Mouse (Mus musculus): Measurements from ENCODE around the gene Mfap4. TPM values are rescaled to one million over a fixed set of nuclear protein-coding genes. Genes with fewer than 3 reads are reported as not detected.

The Mfap4 gene
- total and polyA plus RNA-seq, 2 experiments from 2014 or later, result 39.1 to 54.5 TPM

- H3K27ac ChIP-seq (ENCODE audit: low read depth), result no peak overlapping the region
- 73% methylated on average over 3 of the region's 3 CpGs for WGBS
Measured at GRCm38 (mm10) chr11:61537362-61537761, 52.1 kb downstream of the Mfap4 start.

More at GRCm38 (mm10) chr11:61537362-61537761, 52.1 kb downstream of the Mfap4 start:
- TF ChIP-seq EP300 (IDR thresholded peaks at IDR 0.05; ENCODE audit: low read depth) (no peak), CTCF (IDR thresholded peaks at IDR 0.05; ENCODE audit: low read depth) (no peak)
- Histone ChIP-seq H3K27me3 (ENCODE audit: control insufficient read depth, insufficient read depth, low read length) (no peaks in the 10 kb centered on the region), H3K4me1 (ENCODE audit: control insufficient read depth, insufficient read depth) (peaks cover 12% of the 10 kb centered on the region), H3K9ac (replicated peaks; ENCODE audit: low read depth, low read length) (no peak overlapping the region), H3K4me3 (ENCODE audit: low read depth, low read length) (no peak overlapping the region), H3K4me2 (ENCODE audit: low read depth, low read length) (no peak overlapping the region), H3K36me3 (replicated peaks; ENCODE audit: control insufficient read depth, insufficient read depth, low read length) (peaks cover 17% of the 10 kb centered on the region), H3K9me3 (replicated peaks; ENCODE audit: control insufficient read depth, low read length) (no peaks in the 10 kb centered on the region)
- ATAC-seq (ENCODE audit: insufficient read depth, low read depth) (no peak), DNase-seq (ENCODE audit: low spot score) (no peak)

Other genes starting within 250 kb of the Mfap4 start
- 36.0 and 48.9 TPM in 2 replicates for gene Aldh3a2, start 218.0 kb upstream of the Mfap4 start, total RNA-seq (2014; rRNA removed; ENCODE audit: low replicate concordance)
- gene Aldh3a2, start 218.0 kb upstream of the Mfap4 start, polyA plus RNA-seq (2015; fragmentation: Nextera tagmentation; extraction: Ambion mirVana), result 28.6 and 29.1 TPM in 2 replicates
- gene Slc47a2, start 142.6 kb upstream of the Mfap4 start, total RNA-seq (2014; rRNA removed; ENCODE audit: low replicate concordance), result not detected in 2 replicates
- gene Slc47a2, start 142.6 kb upstream of the Mfap4 start, polyA plus RNA-seq (2015; fragmentation: Nextera tagmentation; extraction: Ambion mirVana), result 0.04 and 0.14 TPM in 2 replicates
- 34.7 and 49.4 TPM in 2 replicates for gene Slc47a1, start 107.1 kb upstream of the Mfap4 start, total RNA-seq (2014; rRNA removed; ENCODE audit: low replicate concordance)
- gene Slc47a1, start 107.1 kb upstream of the Mfap4 start, polyA plus RNA-seq (2015; fragmentation: Nextera tagmentation; extraction: Ambion mirVana), result 31.2 and 31.5 TPM in 2 replicates
- gene Rnf112, start 31.3 kb upstream of the Mfap4 start, total RNA-seq (2014; rRNA removed; ENCODE audit: low replicate concordance), result 0.38 and 0.39 TPM in 2 replicates
- 0.11 TPM in 1 of 2 replicates, not detected in the other for gene Rnf112, start 31.3 kb upstream of the Mfap4 start, polyA plus RNA-seq (2015; fragmentation: Nextera tagmentation; extraction: Ambion mirVana)
- gene Mapk7, start 9.0 kb downstream of the Mfap4 start, total RNA-seq (2014; rRNA removed; ENCODE audit: low replicate concordance), result 19.7 and 33.5 TPM in 2 replicates
- gene Mapk7, start 9.0 kb downstream of the Mfap4 start, polyA plus RNA-seq (2015; fragmentation: Nextera tagmentation; extraction: Ambion mirVana), result 12.0 and 12.5 TPM in 2 replicates
- gene B9d1, start 19.7 kb downstream of the Mfap4 start, total RNA-seq (2014; rRNA removed; ENCODE audit: low replicate concordance), result 11.6 and 34.6 TPM in 2 replicates
- 6.5 TPM in 2 replicates for gene B9d1, start 19.7 kb downstream of the Mfap4 start, polyA plus RNA-seq (2015; fragmentation: Nextera tagmentation; extraction: Ambion mirVana)
- gene Epn2, start 94.3 kb downstream of the Mfap4 start, total RNA-seq (2014; rRNA removed; ENCODE audit: low replicate concordance), result 21.3 and 43.9 TPM in 2 replicates
- gene Epn2, start 94.3 kb downstream of the Mfap4 start, polyA plus RNA-seq (2015; fragmentation: Nextera tagmentation; extraction: Ambion mirVana), result 16.3 and 19.3 TPM in 2 replicates
- gene Grap, start 167.8 kb downstream of the Mfap4 start, total RNA-seq (2014; rRNA removed; ENCODE audit: low replicate concordance), result 4.3 and 10.1 TPM in 2 replicates
- 10.3 and 11.0 TPM in 2 replicates for gene Grap, start 167.8 kb downstream of the Mfap4 start, polyA plus RNA-seq (2015; fragmentation: Nextera tagmentation; extraction: Ambion mirVana)
- gene Fam83g, start 198.7 kb downstream of the Mfap4 start, total RNA-seq (2014; rRNA removed; ENCODE audit: low replicate concordance), result 0.62 and 2.6 TPM in 2 replicates
- 0.15 and 0.18 TPM in 2 replicates for gene Fam83g, start 198.7 kb downstream of the Mfap4 start, polyA plus RNA-seq (2015; fragmentation: Nextera tagmentation; extraction: Ambion mirVana)
- not detected in 2 replicates for gene Slc5a10, start 235.4 kb downstream of the Mfap4 start, total RNA-seq (2014; rRNA removed; ENCODE audit: low replicate concordance)
- gene Slc5a10, start 235.4 kb downstream of the Mfap4 start, polyA plus RNA-seq (2015; fragmentation: Nextera tagmentation; extraction: Ambion mirVana), result not detected in 2 replicates